Mouse (Mus musculus): ENCODE measurements at regions not wholly inside any gene's neighbourhood (a gene's known extent, or its start where the extent isn't known, plus 50 kb on each side); places are given as distances from the start of the nearest gene placed in this dataset.

DNA sequence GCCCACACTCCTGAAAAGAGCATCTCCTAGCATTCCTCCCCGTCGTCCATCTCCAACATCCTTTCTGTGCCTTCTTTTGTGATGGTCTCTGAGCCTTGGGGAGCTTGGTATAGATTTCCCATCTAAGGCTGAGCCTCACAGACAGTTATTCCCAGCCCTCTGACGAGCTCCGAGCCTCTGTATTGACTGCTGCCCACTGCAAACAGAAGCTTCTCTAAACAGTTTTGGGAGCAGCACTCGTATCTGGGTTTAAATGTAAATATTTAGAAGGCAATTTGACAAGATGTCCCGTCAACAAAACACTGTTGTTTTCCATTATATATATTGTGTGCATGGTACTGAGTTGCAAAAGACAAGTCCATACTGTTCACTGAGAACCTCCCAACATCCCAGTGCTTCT lies 86.4 kb upstream of the Egr2 start:
- no peak for TF ChIP-seq CTCF (IDR thresholded peaks at IDR 0.05)
- no peak for TF ChIP-seq EP300 (IDR thresholded peaks at IDR 0.05)
